Mouse (Mus musculus) MEL (cell line): Measurements from ENCODE around the gene Zfp366. TPM values are rescaled to one million over a fixed set of nuclear protein-coding genes. Genes with fewer than 3 reads are reported as not detected.
"Not testable (repeated sequence)": the region's sequence is repeated elsewhere in the genome, so short reads cannot be mapped to it uniquely, and the experiment has no call there.

Experiments
- DNase-seq: peaks from one replicate; pipeline ENCODE4 v3.0.0; 2011; ENCODE audit warnings: low read depth, low spot score
- H3K27ac ChIP-seq: 2 replicates; pipeline ENCODE4 v1.5.1; 2012; ENCODE audit warnings: low read depth, mild to moderate bottlenecking, control low read depth, low read length, moderate library complexity; ENCODE audit not compliant: control insufficient read depth
- H3K27me3 ChIP-seq, 2 experiments: fragments of 150-350 bp in 1 of 2; sonication (generic) in 1 of 2; 2 replicates each; pipeline ENCODE4 v1.6.1; 2012; ENCODE audit warnings: low read length in 2 of 2, mild to moderate bottlenecking in 2 of 2, improper control_type of control experiment in 1 of 2, moderate library complexity in 1 of 2; ENCODE audit not compliant: insufficient read depth in 2 of 2, control insufficient read depth in 1 of 2
- H3K36me3 ChIP-seq, 2 experiments: 2 replicates each; pipeline ENCODE4 v1.6.1; 2012 to 2014; ENCODE audit warnings: low read length in 2 of 2, improper control_type of control experiment in 1 of 2, inconsistent platforms in 1 of 2, mild to moderate bottlenecking in 1 of 2; ENCODE audit not compliant: insufficient read depth in 2 of 2, control insufficient read depth in 1 of 2
- H3K4me1 ChIP-seq, 2 experiments: fragments of 150-350 bp in 1 of 2; sonication (generic) in 1 of 2; 2 replicates each; pipeline ENCODE4 v1.6.1; 2012; ENCODE audit warnings: low read length in 2 of 2, improper control_type of control experiment in 1 of 2, mild to moderate bottlenecking in 1 of 2; ENCODE audit not compliant: insufficient read depth in 2 of 2, control insufficient read depth in 1 of 2
- H3K4me3 ChIP-seq, 2 experiments: fragments of 150-350 bp in 1 of 2; sonication (generic) in 1 of 2; 2 replicates each; pipeline ENCODE4 v1.5.1; 2012; ENCODE audit warnings: low read depth in 2 of 2, low read length in 2 of 2, mild to moderate bottlenecking in 2 of 2, moderate library complexity in 2 of 2, control low read depth in 1 of 2, improper control_type of control experiment in 1 of 2; ENCODE audit not compliant: control insufficient read depth in 1 of 2, insufficient read depth in 1 of 2
- H3K79me2 ChIP-seq: 2 replicates; pipeline ENCODE4 v1.6.1; 2012; ENCODE audit warnings: mild to moderate bottlenecking, low read length, moderate library complexity; ENCODE audit not compliant: control insufficient read depth, poor library complexity, insufficient read depth
- H3K9ac ChIP-seq: 2 replicates; pipeline ENCODE4 v1.6.1; 2012; ENCODE audit warnings: low read depth, mild to moderate bottlenecking, control low read depth, low read length, moderate library complexity; ENCODE audit not compliant: control insufficient read depth, poor library complexity, severe bottlenecking
- H3K9me3 ChIP-seq: fragments of 150-350 bp; sonication (generic); replicated peaks from 2 replicates; pipeline ENCODE4 v1.6.1; 2012; ENCODE audit warnings: mild to moderate bottlenecking, low read length, improper control_type of control experiment, moderate library complexity; ENCODE audit not compliant: insufficient read depth
- GABPA ChIP-seq: IDR thresholded peaks from 2 replicates; pipeline ENCODE4 v1.6.1; 2012; ENCODE audit warnings: low read depth, mild to moderate bottlenecking, inconsistent platforms, low read length, improper control_type of control experiment, moderate library complexity
- GATA1 ChIP-seq: IDR thresholded peaks from 2 replicates; pipeline ENCODE4 v1.6.1; 2011; ENCODE audit warnings: low read depth, low read length, improper control_type of control experiment
- HCFC1 ChIP-seq: IDR thresholded peaks from 2 replicates; pipeline ENCODE4 v1.6.1; 2012; ENCODE audit warnings: low read depth, mild to moderate bottlenecking, inconsistent platforms, low read length, improper control_type of control experiment, moderate library complexity
- KAT2A ChIP-seq: conservative IDR thresholded peaks from 2 replicates; pipeline ENCODE4 v1.6.1; 2012; ENCODE audit warnings: low read depth, low read length, improper control_type of control experiment, inconsistent platforms
- POLR2AphosphoS2 ChIP-seq: IDR thresholded peaks from 2 replicates; pipeline ENCODE4 v1.6.1; 2011; ENCODE audit warnings: low read length, improper control_type of control experiment
- USF2 ChIP-seq, 2 experiments: IDR thresholded peaks; 2 replicates each; pipeline ENCODE4 v1.6.1; 2011 to 2012; ENCODE audit warnings: improper control_type of control experiment in 2 of 2, low read length in 2 of 2, borderline replicate concordance in 1 of 2, inconsistent platforms in 1 of 2, low read depth in 1 of 2, mild to moderate bottlenecking in 1 of 2; ENCODE audit not compliant: insufficient read depth in 1 of 2
- ZMIZ1 ChIP-seq: IDR thresholded peaks from 2 replicates; pipeline ENCODE4 v1.6.1; 2012; ENCODE audit warnings: low read depth, mild to moderate bottlenecking, inconsistent platforms, low read length, improper control_type of control experiment, moderate library complexity
- ZNF384 ChIP-seq: IDR thresholded peaks from 2 replicates; pipeline ENCODE4 v1.6.1; 2012; ENCODE audit warnings: low read depth, mild to moderate bottlenecking, inconsistent platforms, low read length, improper control_type of control experiment
- polyA plus RNA-seq, 2 experiments: library from polyadenylated mRNA; stranded (reverse) in 1 of 2; unstranded in 1 of 2; fragments of >175 nt in 1 of 2; fragments of >200 nt in 1 of 2; gene quantifications; 2 replicates each; pipeline versions ENCODE4 v1.2.1 to v1.2.4; 2012; ENCODE audit warnings: low replicate concordance in 2 of 2, low read depth in 1 of 2; ENCODE audit not compliant: insufficient read length in 2 of 2, insufficient read depth in 1 of 2, missing spikeins in 1 of 2
- total RNA-seq: library from RNA; depleted of rRNA; stranded (reverse); fragments of 300-350 nt; gene quantifications from 2 replicates; pipeline ENCODE4 v1.2.3, GENCODE M21; 2012

Zfp366 gene
- total and polyA plus RNA-seq, 3 experiments = not detected

- no peak overlapping the region for H3K27ac ChIP-seq
- no peak overlapping the region for H3K4me3 ChIP-seq
- H3K27me3 ChIP-seq = no peaks in the 10 kb centered on the region
- DNase-seq = no peak
- H3K9me3 ChIP-seq = no peaks in the 10 kb centered on the region
- H3K36me3 ChIP-seq = no peaks in the 10 kb centered on the region
- TF ChIP-seq HCFC1 = no peak
- no peak for TF ChIP-seq ZMIZ1
- TF ChIP-seq GABPA = no peak
- TF ChIP-seq GATA1 = no peak
- TF ChIP-seq, all 39 proteins: peak for 0
- Histone ChIP-seq H3K4me1 (no peaks in the 10 kb centered on the region), H3K9ac (no peak overlapping the region), H3K79me2 (no peaks in the 10 kb centered on the region)
Measured at GRCm38 (mm10) chr13:99173849-99174248, 10.8 kb upstream of the Zfp366 start.

- H3K9me3 ChIP-seq, H3K9ac ChIP-seq, H3K4me3 ChIP-seq, H3K36me3 ChIP-seq, H3K79me2 ChIP-seq, H3K4me1 ChIP-seq, H3K27me3 ChIP-seq, DNase-seq, H3K27ac ChIP-seq: not testable (repeated sequence)
Measured at GRCm38 (mm10) chr13:99182828-99183227, 1.8 kb upstream of the Zfp366 start.

GRCm38 (mm10) chr13:99183257-99183895, 1.2 kb upstream of the Zfp366 start:
- Histone ChIP-seq H3K9me3 (no peaks in the 10 kb centered on the region), H3K27ac (no peak overlapping the region), H3K36me3 (no peaks in the 10 kb centered on the region), H3K79me2 (no peaks in the 10 kb centered on the region), H3K4me3 (no peak overlapping the region), H3K9ac (no peak overlapping the region), H3K27me3 (no peaks in the 10 kb centered on the region), H3K4me1 (no peaks in the 10 kb centered on the region)
- no peak for DNase-seq
- no peak for TF ChIP-seq KAT2A
- no peak for TF ChIP-seq HCFC1
- TF ChIP-seq POLR2AphosphoS2 = no peak

GRCm38 (mm10) chr13:99185573-99185972, 950 bp downstream of the Zfp366 start:
- Histone ChIP-seq H3K9me3 (no peaks in the 10 kb centered on the region), H3K79me2 (no peaks in the 10 kb centered on the region), H3K27me3 (no peaks in the 10 kb centered on the region), H3K4me1 (no peaks in the 10 kb centered on the region), H3K36me3 (no peaks in the 10 kb centered on the region), H3K27ac (no peak overlapping the region), H3K4me3 (no peak overlapping the region), H3K9ac (no peak overlapping the region)
- no peak for TF ChIP-seq ZNF384
- no peak for TF ChIP-seq POLR2AphosphoS2
- no peak for TF ChIP-seq USF2 (IDR thresholded peaks at IDR 0.05; ENCODE audit: borderline replicate concordance in 1 of 2, insufficient read depth in 1 of 2, low read depth in 1 of 2, low read length in 2 of 2)
- no peak for DNase-seq
